Mouse (Mus musculus) neutrophil, adult 83 days (primary cell): ENCODE data around the gene Klhl4. TPM values are rescaled to one million over a fixed set of nuclear protein-coding genes. Genes with fewer than 3 reads are reported as not detected.

Experiments used
- total RNA-seq, 2 experiments: library from RNA; stranded (reverse); gene quantifications; one replicate each; pipeline ENCODE4 v1.2.4; 2023

Klhl4 gene
- total RNA-seq = not detected

DNA sequence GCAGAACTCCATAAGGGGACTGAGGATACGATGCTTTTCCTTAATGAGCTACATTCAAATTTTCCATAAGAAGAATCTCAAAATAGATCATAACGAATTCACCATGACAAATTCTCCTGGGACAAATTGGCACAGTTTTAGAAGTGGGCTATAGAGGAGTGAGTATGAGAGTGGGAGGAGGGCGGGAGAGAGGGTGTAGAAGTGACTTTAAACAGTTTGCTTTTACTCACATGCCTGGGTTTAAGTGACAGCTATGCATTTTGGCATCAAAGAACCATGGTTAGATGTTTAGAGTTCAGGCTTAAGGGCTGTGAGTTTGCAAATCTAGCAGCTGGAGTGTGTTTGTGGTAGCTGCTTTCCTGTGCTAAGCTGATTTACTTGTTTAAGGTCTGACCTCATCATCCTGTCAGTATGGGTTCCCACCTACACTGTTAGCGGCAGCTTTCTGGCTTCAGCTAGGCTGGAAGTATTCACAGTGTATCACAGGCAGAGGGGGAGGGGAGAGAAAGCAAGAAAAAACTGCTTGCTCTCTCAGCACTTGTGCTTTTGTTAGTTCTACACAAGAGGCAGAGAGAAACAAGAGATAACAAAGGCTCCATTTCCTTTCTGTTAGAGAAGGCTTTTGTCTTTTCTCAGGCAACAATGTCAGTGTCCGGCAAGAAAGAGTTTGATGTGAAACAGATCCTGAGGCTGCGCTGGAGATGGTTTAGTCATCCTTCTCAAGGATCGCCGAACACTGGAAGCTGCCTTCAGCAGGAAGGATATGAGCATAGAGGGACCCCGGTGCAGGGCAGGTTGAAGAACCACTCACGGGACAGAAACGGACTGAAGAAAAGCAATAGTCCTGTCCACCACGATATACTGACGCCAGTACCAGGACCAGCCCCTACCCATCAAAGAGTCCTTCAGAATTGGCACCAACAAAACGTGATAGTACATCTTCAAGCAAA lies at the start of gene Klhl4:
TSS of gene Klhl4 (plus strand) at position 552 of the 950 bp plus-strand sequence.

